Mouse (Mus musculus): ENCODE results near the gene Ints14. TPM values are rescaled to one million over a fixed set of nuclear protein-coding genes. Genes with fewer than 3 reads are reported as not detected.

Gene Ints14
- polyA plus RNA-seq, 1 experiment from 2014 or later: 49.2 TPM

- Histone ChIP-seq H3K27me3 (replicated peaks; ENCODE audit: control insufficient read depth, insufficient read depth, low read length) (no peaks in the 10 kb centered on the region), H3K4me3 (ENCODE audit: low read length) (no peak overlapping the region), H3K4me1 (ENCODE audit: control insufficient read depth, insufficient read depth, low read length) (no peaks in the 10 kb centered on the region), H3K27ac (ENCODE audit: low read length) (no peak overlapping the region), H3K4me2 (ENCODE audit: low read depth, low read length) (peak overlapping the region; percentile 2; the same call in 1 of the 2 replicates), H3K9ac (ENCODE audit: low read depth, low read length) (no peak overlapping the region; the same call in 1 of the 2 replicates), H3K36me3 (ENCODE audit: control insufficient read depth, insufficient read depth, low read length) (no peaks in the 10 kb centered on the region), H3K9me3 (ENCODE audit: control insufficient read depth, low read length) (no peaks in the 10 kb centered on the region)
- 19% methylated on average over 11 of the region's 11 CpGs for WGBS
- peak; percentile 36 for ATAC-seq
These were observed 16.7 kb upstream of the Ints14 start for GRCm38 (mm10) chr9:64943997-64944396.

DNA sequence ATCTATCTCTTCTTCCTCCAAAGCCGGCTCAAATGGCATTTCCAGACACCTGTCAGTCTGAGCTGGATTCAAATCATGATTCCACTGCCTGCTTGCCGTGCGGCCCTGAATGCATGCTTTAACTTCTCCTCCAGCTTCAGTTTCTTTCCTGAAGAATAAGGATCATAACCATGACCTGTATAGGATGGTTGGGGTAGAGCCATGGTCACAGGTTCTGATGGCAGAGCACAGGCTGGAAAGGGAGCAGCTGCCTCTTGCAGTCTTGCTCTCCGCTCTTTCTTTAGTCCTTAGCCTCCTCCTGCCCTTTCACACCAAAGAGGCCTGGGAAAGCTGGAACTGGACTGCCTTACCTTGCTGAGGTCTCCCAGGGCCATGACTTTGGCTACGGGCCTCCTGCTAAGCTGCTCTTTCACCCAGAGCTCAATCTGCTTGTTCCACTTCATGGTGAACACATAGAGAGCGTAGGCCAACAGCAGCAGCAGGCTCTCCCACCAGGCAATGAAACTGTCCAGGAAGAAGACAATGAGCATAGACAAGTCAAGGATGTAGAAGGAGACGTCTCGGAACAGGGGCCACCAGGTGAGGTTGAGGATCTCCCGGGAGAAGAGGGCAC is 13.1 kb upstream of the Ints14 start:
- H3K27ac ChIP-seq (ENCODE audit: low read length): no peak overlapping the region
- no peak overlapping the region for H3K4me3 ChIP-seq (ENCODE audit: low read length)
- H3K4me1 ChIP-seq (ENCODE audit: control insufficient read depth, insufficient read depth, low read length): no peaks in the 10 kb centered on the region
- no peak overlapping the region for H3K9ac ChIP-seq (ENCODE audit: low read depth, low read length)
- H3K36me3 ChIP-seq (ENCODE audit: control insufficient read depth, insufficient read depth, low read length): no peaks in the 10 kb centered on the region
- ATAC-seq: no peak
- H3K27me3 ChIP-seq (replicated peaks; ENCODE audit: control insufficient read depth, insufficient read depth, low read length): peaks cover 3% of the 10 kb centered on the region
- WGBS: 87% methylated on average over 9 of the region's 9 CpGs
- H3K4me2 ChIP-seq (ENCODE audit: low read depth, low read length): no peak overlapping the region
- H3K9me3 ChIP-seq (ENCODE audit: control insufficient read depth, low read length): no peaks in the 10 kb centered on the region

- no peaks in the 10 kb centered on the region for H3K36me3 ChIP-seq (ENCODE audit: control insufficient read depth, insufficient read depth, low read length)
- peaks cover 9% of the 10 kb centered on the region for H3K27me3 ChIP-seq (replicated peaks; ENCODE audit: control insufficient read depth, insufficient read depth, low read length)
- WGBS: 39% methylated on average over 11 of the region's 11 CpGs
- H3K9me3 ChIP-seq (ENCODE audit: control insufficient read depth, low read length): no peaks in the 10 kb centered on the region
- no peak within 1 kb of the TSS for H3K4me3 ChIP-seq (ENCODE audit: low read length)
- H3K27ac ChIP-seq (ENCODE audit: low read length): no peak within 1 kb of the TSS
- H3K4me2 ChIP-seq (ENCODE audit: low read depth, low read length): no peak within 1 kb of the TSS
- ATAC-seq: no peak
- no peak within 1 kb of the TSS for H3K9ac ChIP-seq (ENCODE audit: low read depth, low read length)
- no peaks in the 10 kb centered on the region for H3K4me1 ChIP-seq (ENCODE audit: control insufficient read depth, insufficient read depth, low read length)
These were observed 9.5 kb upstream of the Ints14 start, which contains the start of gene Slc24a1 for GRCm38 (mm10) chr9:64951161-64951657. Slc24a1 (minus strand) TSS chr9:64951607.

GRCm38 (mm10) chr9:64952055-64952454 is 8.7 kb upstream of the Ints14 start:
- H3K36me3 ChIP-seq (ENCODE audit: control insufficient read depth, insufficient read depth, low read length): no peaks in the 10 kb centered on the region
- WGBS: 11% methylated on average over 5 of the region's 5 CpGs
- H3K27me3 ChIP-seq (replicated peaks; ENCODE audit: control insufficient read depth, insufficient read depth, low read length): peaks cover 9% of the 10 kb centered on the region
- H3K9me3 ChIP-seq (ENCODE audit: control insufficient read depth, low read length): no peaks in the 10 kb centered on the region
- no peaks in the 10 kb centered on the region for H3K4me1 ChIP-seq (ENCODE audit: control insufficient read depth, insufficient read depth, low read length)
- ATAC-seq: no peak
- H3K27ac ChIP-seq (ENCODE audit: low read length): no peak overlapping the region
- no peak overlapping the region for H3K4me2 ChIP-seq (ENCODE audit: low read depth, low read length)
- H3K4me3 ChIP-seq (ENCODE audit: low read length): no peak overlapping the region
- H3K9ac ChIP-seq (ENCODE audit: low read depth, low read length): no peak overlapping the region

- Histone ChIP-seq H3K36me3 (ENCODE audit: control insufficient read depth, insufficient read depth, low read length) (no peaks in the 10 kb centered on the region), H3K27ac (ENCODE audit: low read length) (no peak overlapping the region), H3K9ac (ENCODE audit: low read depth, low read length) (no peak overlapping the region), H3K27me3 (replicated peaks; ENCODE audit: control insufficient read depth, insufficient read depth, low read length) (peaks cover 9% of the 10 kb centered on the region), H3K4me2 (ENCODE audit: low read depth, low read length) (no peak overlapping the region), H3K9me3 (ENCODE audit: control insufficient read depth, low read length) (no peaks in the 10 kb centered on the region), H3K4me3 (ENCODE audit: low read length) (no peak overlapping the region), H3K4me1 (ENCODE audit: control insufficient read depth, insufficient read depth, low read length) (no peaks in the 10 kb centered on the region)
- no peak for ATAC-seq
- 50% methylated on average over 7 of the region's 7 CpGs for WGBS
These were observed 7.5 kb upstream of the Ints14 start for GRCm38 (mm10) chr9:64953190-64953589.

DNA sequence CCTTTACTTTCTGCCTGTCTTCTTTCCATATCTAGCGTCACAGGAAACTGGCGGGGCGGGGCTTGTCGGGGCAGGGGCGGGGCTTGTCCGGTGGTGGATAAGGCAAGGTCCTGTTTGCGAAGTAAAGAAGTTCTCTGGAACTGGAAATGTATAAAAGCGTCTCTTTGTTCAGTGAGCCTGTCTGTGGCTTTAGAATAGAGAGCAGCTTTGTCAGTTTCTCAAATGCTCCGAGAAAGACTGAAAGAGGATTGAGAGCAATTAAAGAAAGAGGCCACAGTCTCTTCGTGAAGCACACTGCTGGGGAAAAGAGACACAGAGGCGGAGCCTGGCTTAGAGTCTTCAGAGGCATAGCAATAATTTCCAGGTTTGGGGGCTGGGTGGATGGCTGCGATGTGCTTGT is 4.4 kb upstream of the Ints14 start:
- Histone ChIP-seq H3K27me3 (replicated peaks; ENCODE audit: control insufficient read depth, insufficient read depth, low read length) (peaks cover 6% of the 10 kb centered on the region; the same call in 1 of the 2 replicates), H3K4me2 (ENCODE audit: low read depth, low read length) (peak overlapping the region; percentile 37; the same call in 1 of the 2 replicates), H3K4me3 (ENCODE audit: low read length) (peak overlapping the region; percentile 34), H3K9ac (ENCODE audit: low read depth, low read length) (no peak overlapping the region), H3K9me3 (ENCODE audit: control insufficient read depth, low read length) (no peaks in the 10 kb centered on the region), H3K36me3 (ENCODE audit: control insufficient read depth, insufficient read depth, low read length) (no peaks in the 10 kb centered on the region), H3K27ac (ENCODE audit: low read length) (no peak overlapping the region), H3K4me1 (ENCODE audit: control insufficient read depth, insufficient read depth, low read length) (peaks cover 4% of the 10 kb centered on the region)
- 23% methylated on average over 12 of the region's 12 CpGs for WGBS
- ATAC-seq: no peak

DNA sequence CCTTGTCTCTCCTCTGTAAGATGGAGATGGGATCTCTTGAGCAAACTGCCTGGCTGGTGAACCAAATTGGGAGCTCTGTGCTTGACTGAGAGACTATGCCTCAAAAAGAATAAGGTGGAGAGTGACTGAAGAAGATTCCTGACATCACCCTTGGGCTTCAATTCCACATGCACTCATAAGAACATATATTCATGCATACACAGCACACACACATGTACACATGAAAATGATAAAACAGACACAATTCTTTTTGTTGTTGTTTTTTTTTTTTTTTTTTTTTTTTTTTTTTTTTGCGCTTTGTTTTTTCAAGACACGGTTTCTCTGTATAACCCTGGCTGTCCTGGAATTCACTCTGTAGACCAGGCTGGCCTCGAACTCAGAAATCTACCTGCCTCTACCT is 3.4 kb upstream of the Ints14 start:
- no peak overlapping the region for H3K27ac ChIP-seq (ENCODE audit: low read length)
- no peak for ATAC-seq
- H3K4me1 ChIP-seq (ENCODE audit: control insufficient read depth, insufficient read depth, low read length): peaks cover 9% of the 10 kb centered on the region
- H3K9me3 ChIP-seq (ENCODE audit: control insufficient read depth, low read length): no peaks in the 10 kb centered on the region
- 0 out of 2 replicates have a peak, but pooled peaks cover under 1% of the 10 kb centered on the region for H3K36me3 ChIP-seq (ENCODE audit: control insufficient read depth, insufficient read depth, low read length)
- 88% methylated on average over 3 of the region's 3 CpGs for WGBS
- H3K4me3 ChIP-seq (ENCODE audit: low read length): no peak overlapping the region
- no peak overlapping the region for H3K9ac ChIP-seq (ENCODE audit: low read depth, low read length)
- H3K4me2 ChIP-seq (ENCODE audit: low read depth, low read length): no peak overlapping the region
- peaks cover 6% of the 10 kb centered on the region; the same call in 1 of the 2 replicates for H3K27me3 ChIP-seq (replicated peaks; ENCODE audit: control insufficient read depth, insufficient read depth, low read length)

DNA sequence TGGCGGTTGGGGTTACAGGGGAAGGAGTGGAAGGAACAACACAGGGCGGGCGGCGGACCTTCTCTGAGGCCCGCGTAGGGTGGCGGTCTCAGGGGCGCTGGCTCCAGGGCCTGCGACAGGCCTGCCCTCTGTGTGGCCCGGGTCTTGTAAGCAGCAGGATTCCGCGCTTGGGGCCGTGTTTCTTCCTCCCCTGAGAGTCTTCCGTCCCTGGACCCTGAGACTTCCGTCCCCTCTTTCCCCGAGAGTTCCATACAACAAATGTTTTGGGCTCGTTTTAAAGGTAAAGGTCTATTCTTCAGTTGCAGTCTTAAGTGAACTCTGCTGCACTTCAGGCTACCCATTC is 244 bp downstream of the Ints14 start:
- H3K27me3 ChIP-seq (replicated peaks; ENCODE audit: control insufficient read depth, insufficient read depth, low read length): no peaks in the 10 kb centered on the region
- H3K4me3 ChIP-seq (ENCODE audit: low read length): peak overlapping the region; percentile 76
- peak overlapping the region; percentile 87 for H3K27ac ChIP-seq (ENCODE audit: low read length)
- no peaks in the 10 kb centered on the region for H3K9me3 ChIP-seq (ENCODE audit: control insufficient read depth, low read length)
- WGBS: 0% methylated on average over 17 of the region's 17 CpGs
- peak overlapping the region; percentile 54 for H3K4me2 ChIP-seq (ENCODE audit: low read depth, low read length)
- H3K9ac ChIP-seq (ENCODE audit: low read depth, low read length): peak overlapping the region; percentile 94
- ATAC-seq: peak; percentile 93
- peaks cover 9% of the 10 kb centered on the region for H3K4me1 ChIP-seq (ENCODE audit: control insufficient read depth, insufficient read depth, low read length)
- peaks cover 10% of the 10 kb centered on the region for H3K36me3 ChIP-seq (ENCODE audit: control insufficient read depth, insufficient read depth, low read length)

DNA sequence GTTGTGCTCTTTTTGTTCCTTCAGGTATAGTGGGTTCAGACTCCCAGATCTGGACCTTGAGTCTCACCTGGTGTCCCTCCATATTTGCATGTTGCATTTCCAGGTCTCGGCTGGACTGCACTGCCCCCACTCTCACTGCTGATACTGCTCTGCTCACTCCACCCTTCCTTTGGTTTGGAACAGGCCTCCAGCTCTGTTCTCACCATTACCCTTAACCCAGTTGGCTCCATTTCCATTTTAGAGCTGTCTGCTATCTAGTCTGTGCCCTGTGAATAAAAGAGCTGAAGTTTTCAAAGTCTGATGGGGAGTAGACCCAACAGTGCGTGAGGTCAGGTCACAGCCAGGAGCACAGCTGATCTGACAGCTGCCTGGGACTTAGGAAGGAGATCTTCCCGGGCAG is 19.8 kb downstream of the Ints14 start:
- no peaks in the 10 kb centered on the region for H3K4me1 ChIP-seq (ENCODE audit: control insufficient read depth, insufficient read depth, low read length)
- H3K27me3 ChIP-seq (replicated peaks; ENCODE audit: control insufficient read depth, insufficient read depth, low read length): no peaks in the 10 kb centered on the region
- H3K9ac ChIP-seq (ENCODE audit: low read depth, low read length): no peak overlapping the region
- peaks cover 21% of the 10 kb centered on the region for H3K36me3 ChIP-seq (ENCODE audit: control insufficient read depth, insufficient read depth, low read length)
- H3K4me2 ChIP-seq (ENCODE audit: low read depth, low read length): no peak overlapping the region
- H3K9me3 ChIP-seq (ENCODE audit: control insufficient read depth, low read length): no peaks in the 10 kb centered on the region
- no peak overlapping the region for H3K4me3 ChIP-seq (ENCODE audit: low read length)
- 76% methylated on average over 3 of the region's 3 CpGs for WGBS
- ATAC-seq: no peak
- no peak overlapping the region for H3K27ac ChIP-seq (ENCODE audit: low read length)

GRCm38 (mm10) chr9:64981904-64982303 is 21.2 kb downstream of the Ints14 start:
- ATAC-seq: no peak
- Histone ChIP-seq H3K27ac (ENCODE audit: low read length) (no peak overlapping the region), H3K9ac (ENCODE audit: low read depth, low read length) (no peak overlapping the region), H3K4me3 (ENCODE audit: low read length) (no peak overlapping the region), H3K4me2 (ENCODE audit: low read depth, low read length) (no peak overlapping the region), H3K27me3 (replicated peaks; ENCODE audit: control insufficient read depth, insufficient read depth, low read length) (no peaks in the 10 kb centered on the region), H3K9me3 (ENCODE audit: control insufficient read depth, low read length) (no peaks in the 10 kb centered on the region), H3K36me3 (ENCODE audit: control insufficient read depth, insufficient read depth, low read length) (peaks cover 22% of the 10 kb centered on the region), H3K4me1 (ENCODE audit: control insufficient read depth, insufficient read depth, low read length) (no peaks in the 10 kb centered on the region)
- WGBS: 79% methylated on average over 1 of the region's 1 CpGs
